Mouse (Mus musculus): ENCODE data around the gene Acvr1b. TPM values are rescaled to one million over a fixed set of nuclear protein-coding genes. Genes with fewer than 3 reads are reported as not detected.
A peak's percentile ranks its signal among the peaks of the same experiment; 100 is the strongest.

Acvr1b gene
- polyA plus RNA-seq, 1 experiment: 54.5 TPM

DNA sequence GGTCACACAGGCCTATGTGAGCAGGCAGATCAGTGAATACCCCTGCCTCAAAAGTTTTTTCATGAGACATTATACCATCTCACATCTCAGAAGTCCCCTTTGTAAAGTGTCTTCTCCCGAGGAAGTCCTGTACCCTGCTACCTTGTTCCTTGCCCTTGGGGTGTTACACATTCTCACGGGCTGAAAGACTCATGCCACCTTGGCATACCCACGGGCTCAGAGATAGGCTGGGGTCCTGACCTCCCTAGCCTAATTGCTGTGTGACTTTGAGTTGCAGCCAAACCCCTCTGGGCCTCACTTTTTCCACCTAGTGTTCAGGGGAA, 79.7 kb downstream of the Acvr1b start:
- H3K27me3 ChIP-seq (ENCODE audit: control insufficient read depth, insufficient read depth, low read length): no peaks in the 10 kb centered on the region
- H3K27ac ChIP-seq (ENCODE audit: insufficient read depth, low read length): peak overlapping the region; percentile 83
- 20% methylated on average over 3 of the region's 3 CpGs for WGBS
- no peak for DNase-seq
- TF ChIP-seq POLR2A (IDR thresholded peaks at IDR 0.05; ENCODE audit: borderline replicate concordance, insufficient read depth, low read length) (no peak), CTCF (IDR thresholded peaks at IDR 0.05; ENCODE audit: borderline replicate concordance, insufficient read depth, low read depth, low read length) (no peak)
- peaks cover 15% of the 10 kb centered on the region for H3K4me1 ChIP-seq (ENCODE audit: control insufficient read depth, insufficient read depth, low read length)
- H3K4me3 ChIP-seq (replicated peaks; ENCODE audit: insufficient read depth, low read depth, low read length): peak overlapping the region; percentile 56

DNA sequence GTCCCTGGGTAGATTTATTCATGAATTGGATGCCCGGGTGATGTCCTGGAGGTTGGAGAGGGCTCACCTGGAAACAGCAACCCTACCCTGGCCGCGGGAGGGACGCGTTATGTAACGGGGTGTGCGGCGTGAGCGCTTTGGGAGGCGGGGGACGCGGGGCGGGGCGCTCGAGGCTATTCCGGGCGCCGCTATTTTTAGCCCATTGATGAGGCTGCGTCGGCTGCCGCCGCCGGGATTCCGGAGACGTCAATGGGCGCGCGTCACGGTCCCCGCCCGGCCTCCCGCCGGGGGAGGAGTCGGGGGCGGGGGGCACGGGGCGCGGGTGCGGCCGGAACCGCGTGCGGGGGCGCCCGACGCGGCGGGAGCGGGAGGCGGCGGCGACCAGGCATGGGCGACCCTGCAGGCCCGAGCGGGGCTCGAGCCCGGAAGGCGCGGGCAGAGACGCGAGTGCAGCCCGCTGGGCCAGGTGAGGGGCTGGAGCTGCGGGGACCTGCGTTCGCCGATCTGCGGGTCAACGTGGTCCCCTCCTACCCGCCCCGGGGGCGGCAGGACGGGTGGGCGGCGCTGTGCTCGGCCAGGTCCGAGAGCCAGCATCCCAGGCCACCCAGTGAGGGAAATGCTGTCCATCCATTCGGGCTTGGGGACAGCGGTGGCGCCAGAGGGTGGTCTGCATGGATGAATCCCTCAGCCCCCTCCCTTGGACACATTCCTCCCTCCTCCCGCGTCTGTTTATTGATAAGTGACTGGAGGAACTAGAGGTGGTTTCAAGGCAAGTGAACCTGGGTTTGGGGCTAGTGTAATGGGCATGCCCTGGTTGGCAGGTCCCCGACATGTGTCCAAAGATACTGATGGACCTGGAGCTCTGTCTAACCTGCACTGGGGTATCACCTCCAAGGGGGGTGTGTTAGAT, 80.3 kb downstream of the Acvr1b start, which contains the start of gene Nr4a1:
Gene Nr4a1 (plus strand): TSS at position 384 of the 910 bp plus-strand sequence.
- DNase-seq: peak; percentile 93 to 94
- Histone ChIP-seq H3K27me3 (ENCODE audit: control insufficient read depth, insufficient read depth, low read length) (no peaks in the 10 kb centered on the region), H3K27ac (ENCODE audit: insufficient read depth, low read length) (peak within 1 kb of the TSS; percentile 83), H3K4me3 (replicated peaks; ENCODE audit: insufficient read depth, low read depth, low read length) (peak within 1 kb of the TSS; percentile 56), H3K4me1 (ENCODE audit: control insufficient read depth, insufficient read depth, low read length) (peaks cover 15% of the 10 kb centered on the region)
- TF ChIP-seq POLR2A (IDR thresholded peaks at IDR 0.05; ENCODE audit: borderline replicate concordance, insufficient read depth, low read length) (peak; percentile 47; the same call in 1 of the 2 replicates), CTCF (IDR thresholded peaks at IDR 0.05; ENCODE audit: borderline replicate concordance, insufficient read depth, low read depth, low read length) (no peak)
- 1% methylated on average over 79 of the region's 82 CpGs for WGBS

DNA sequence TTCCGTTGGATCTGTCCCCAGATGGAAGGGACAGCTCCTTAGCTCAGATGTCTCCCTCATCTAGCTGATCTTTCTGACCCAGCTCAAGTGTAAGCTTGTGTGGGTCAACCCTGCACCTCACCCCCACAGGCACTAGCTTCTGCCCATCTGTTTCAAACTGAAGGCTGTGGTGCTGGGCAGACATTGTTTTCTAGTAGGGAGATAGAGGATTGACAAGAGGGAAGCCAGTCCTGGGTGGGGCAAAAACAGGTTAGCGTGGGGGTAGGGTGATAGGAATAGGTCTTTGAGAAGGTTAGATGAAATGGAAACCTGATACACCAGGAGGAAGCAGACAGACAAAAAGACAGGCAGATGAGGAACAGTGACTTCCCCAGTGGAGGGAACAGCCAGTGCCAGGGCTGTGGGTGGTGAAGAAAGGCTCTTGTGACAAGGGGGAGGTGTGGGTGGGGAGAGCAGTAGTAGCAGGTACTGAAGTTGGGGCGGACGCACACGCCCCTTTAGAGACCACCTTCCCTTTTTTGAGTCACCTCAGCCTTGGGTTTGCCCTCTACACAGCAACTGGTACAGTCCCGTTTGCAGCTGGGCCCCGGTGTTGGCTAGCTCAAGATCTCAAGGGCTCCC, 82.1 kb downstream of the Acvr1b start:
- no peaks in the 10 kb centered on the region for H3K27me3 ChIP-seq (ENCODE audit: control insufficient read depth, insufficient read depth, low read length)
- peaks cover 25% of the 10 kb centered on the region for H3K4me1 ChIP-seq (ENCODE audit: control insufficient read depth, insufficient read depth, low read length)
- H3K4me3 ChIP-seq (replicated peaks; ENCODE audit: insufficient read depth, low read depth, low read length): no peak overlapping the region
- no peak overlapping the region for H3K27ac ChIP-seq (ENCODE audit: insufficient read depth, low read length)
- DNase-seq: no peak
- TF ChIP-seq POLR2A (IDR thresholded peaks at IDR 0.05; ENCODE audit: borderline replicate concordance, insufficient read depth, low read length) (no peak), CTCF (IDR thresholded peaks at IDR 0.05; ENCODE audit: borderline replicate concordance, insufficient read depth, low read depth, low read length) (no peak)
- WGBS: 84% methylated on average over 7 of the region's 7 CpGs

DNA sequence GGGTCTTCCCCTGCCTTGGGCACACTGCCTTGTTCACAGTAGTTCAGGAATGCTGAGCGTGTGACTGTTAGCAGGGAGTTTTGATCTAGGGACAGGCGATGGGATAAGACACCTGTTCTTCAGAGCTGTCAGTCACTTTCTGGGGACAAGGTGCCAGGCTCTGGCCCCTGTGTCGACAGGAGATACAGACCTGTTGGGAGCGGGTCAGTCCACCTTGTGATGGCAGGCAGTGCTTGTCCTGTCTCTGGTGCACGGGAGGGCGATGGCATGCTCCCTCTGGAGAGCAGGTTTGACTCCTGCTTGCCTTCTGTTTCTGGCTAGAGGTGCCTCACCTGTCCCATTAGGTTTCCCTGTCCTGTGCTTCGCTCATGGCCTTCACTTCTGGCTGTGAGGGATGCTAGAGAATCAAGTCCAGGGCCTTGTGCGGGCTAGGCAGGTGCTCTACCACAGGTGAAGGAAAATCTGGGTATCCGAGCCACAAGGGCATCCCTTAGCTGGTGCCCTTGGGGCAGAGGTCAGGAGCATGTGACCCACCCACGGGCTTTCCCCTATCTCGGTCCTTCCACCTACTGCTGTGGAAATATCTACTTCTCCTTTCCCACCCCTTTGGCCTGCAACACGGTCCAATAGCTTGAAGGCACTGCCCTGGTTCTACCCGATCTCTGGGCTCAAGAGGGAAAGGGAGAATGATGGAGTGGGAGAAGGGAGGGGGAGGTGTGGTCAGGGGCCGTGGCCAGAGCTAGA, 82.8 kb downstream of the Acvr1b start:
- DNase-seq: no peak
- Histone ChIP-seq H3K27me3 (ENCODE audit: control insufficient read depth, insufficient read depth, low read length) (no peaks in the 10 kb centered on the region), H3K27ac (ENCODE audit: insufficient read depth, low read length) (no peak overlapping the region), H3K4me3 (replicated peaks; ENCODE audit: insufficient read depth, low read depth, low read length) (no peak overlapping the region), H3K4me1 (ENCODE audit: control insufficient read depth, insufficient read depth, low read length) (peaks cover 25% of the 10 kb centered on the region)
- no peak for TF ChIP-seq POLR2A (IDR thresholded peaks at IDR 0.05; ENCODE audit: borderline replicate concordance, insufficient read depth, low read length)
- TF ChIP-seq CTCF (IDR thresholded peaks at IDR 0.05; ENCODE audit: borderline replicate concordance, insufficient read depth, low read depth, low read length): no peak
- 77% methylated on average over 14 of the region's 14 CpGs for WGBS

DNA sequence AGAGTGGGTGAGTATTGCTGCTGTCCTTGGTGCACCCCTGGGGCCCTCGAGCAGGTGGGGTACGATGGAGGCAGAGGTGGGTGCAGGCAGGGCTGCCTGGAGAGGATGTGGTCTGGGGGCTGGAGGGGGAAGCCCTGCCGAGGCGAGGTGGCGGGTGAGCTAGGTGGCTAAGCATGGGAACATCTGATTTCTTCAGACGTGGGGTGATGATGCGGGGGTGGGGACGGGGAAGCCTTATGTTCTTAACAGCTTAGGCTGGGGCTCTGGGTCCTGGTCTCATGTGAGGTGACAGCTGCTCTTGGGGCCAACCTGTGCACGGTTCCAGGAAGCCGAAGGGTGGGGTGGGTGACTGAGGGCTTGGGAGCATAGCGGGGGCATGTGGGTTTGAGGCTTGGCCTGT, 84.6 kb downstream of the Acvr1b start:
- Histone ChIP-seq H3K4me1 (ENCODE audit: control insufficient read depth, insufficient read depth, low read length) (peaks cover 25% of the 10 kb centered on the region), H3K4me3 (replicated peaks; ENCODE audit: insufficient read depth, low read depth, low read length) (no peak overlapping the region), H3K27ac (ENCODE audit: insufficient read depth, low read length) (no peak overlapping the region), H3K27me3 (ENCODE audit: control insufficient read depth, insufficient read depth, low read length) (no peaks in the 10 kb centered on the region)
- TF ChIP-seq POLR2A (IDR thresholded peaks at IDR 0.05; ENCODE audit: borderline replicate concordance, insufficient read depth, low read length): no peak
- no peak for TF ChIP-seq CTCF (IDR thresholded peaks at IDR 0.05; ENCODE audit: borderline replicate concordance, insufficient read depth, low read depth, low read length)
- no peak for DNase-seq
- WGBS: 80% methylated on average over 11 of the region's 11 CpGs

DNA sequence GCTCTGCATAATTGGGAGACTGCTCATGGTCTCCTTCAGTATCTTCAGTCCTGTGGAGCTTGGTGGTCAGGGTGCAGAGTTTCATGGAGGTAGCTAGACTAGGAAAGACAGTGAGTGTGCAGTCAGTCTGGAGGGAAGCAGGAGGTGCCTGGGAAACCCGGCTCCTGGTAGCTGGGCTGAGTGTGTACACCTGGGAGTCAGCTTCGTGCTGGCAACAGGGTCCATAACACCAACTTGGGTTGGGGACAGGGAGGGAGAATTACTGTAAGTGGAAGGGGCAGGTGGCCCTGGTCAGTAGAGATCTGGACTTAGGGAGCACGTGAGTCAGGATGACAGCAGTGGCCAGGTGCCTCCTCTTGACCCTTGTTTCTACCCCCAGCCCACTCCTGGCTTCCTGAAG, 86.1 kb downstream of the Acvr1b start:
- no peak overlapping the region for H3K4me3 ChIP-seq (replicated peaks; ENCODE audit: insufficient read depth, low read depth, low read length)
- peaks cover 23% of the 10 kb centered on the region for H3K4me1 ChIP-seq (ENCODE audit: control insufficient read depth, insufficient read depth, low read length)
- H3K27me3 ChIP-seq (ENCODE audit: control insufficient read depth, insufficient read depth, low read length): no peaks in the 10 kb centered on the region
- WGBS: 48% methylated on average over 3 of the region's 3 CpGs
- no peak for TF ChIP-seq CTCF (IDR thresholded peaks at IDR 0.05; ENCODE audit: borderline replicate concordance, insufficient read depth, low read depth, low read length)
- no peak for TF ChIP-seq POLR2A (IDR thresholded peaks at IDR 0.05; ENCODE audit: borderline replicate concordance, insufficient read depth, low read length)
- H3K27ac ChIP-seq (ENCODE audit: insufficient read depth, low read length): no peak overlapping the region
- DNase-seq: no peak

DNA sequence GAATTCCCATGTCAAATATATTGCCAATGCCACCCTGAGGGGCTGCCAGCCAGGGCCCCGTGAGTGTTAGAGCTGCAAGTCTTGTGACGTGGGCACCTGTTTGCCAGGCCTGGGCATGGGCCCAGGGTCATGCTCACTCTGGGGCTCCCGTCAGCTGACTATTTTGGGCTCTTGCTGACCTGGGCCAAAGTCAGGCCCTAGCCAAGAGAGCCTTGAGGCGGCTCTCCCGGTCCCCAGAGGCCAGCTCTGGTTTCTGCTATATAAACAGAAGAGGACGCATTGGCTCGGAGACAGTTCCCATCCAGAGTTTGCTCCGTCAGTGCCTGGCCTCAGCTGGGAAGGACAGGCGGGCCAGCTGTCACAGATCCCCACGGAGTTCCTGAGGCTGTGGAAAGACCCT, 86.5 kb downstream of the Acvr1b start:
- peak; percentile 66 to 80 for DNase-seq
- Histone ChIP-seq H3K27ac (ENCODE audit: insufficient read depth, low read length) (no peak overlapping the region), H3K4me3 (replicated peaks; ENCODE audit: insufficient read depth, low read depth, low read length) (no peak overlapping the region), H3K4me1 (ENCODE audit: control insufficient read depth, insufficient read depth, low read length) (peaks cover 23% of the 10 kb centered on the region), H3K27me3 (ENCODE audit: control insufficient read depth, insufficient read depth, low read length) (no peaks in the 10 kb centered on the region)
- TF ChIP-seq POLR2A (IDR thresholded peaks at IDR 0.05; ENCODE audit: borderline replicate concordance, insufficient read depth, low read length) (no peak), CTCF (IDR thresholded peaks at IDR 0.05; ENCODE audit: borderline replicate concordance, insufficient read depth, low read depth, low read length) (no peak)
- 12% methylated on average over 10 of the region's 10 CpGs for WGBS
